Mouse (Mus musculus): Measurements from ENCODE around the gene Zfp276.

DNA sequence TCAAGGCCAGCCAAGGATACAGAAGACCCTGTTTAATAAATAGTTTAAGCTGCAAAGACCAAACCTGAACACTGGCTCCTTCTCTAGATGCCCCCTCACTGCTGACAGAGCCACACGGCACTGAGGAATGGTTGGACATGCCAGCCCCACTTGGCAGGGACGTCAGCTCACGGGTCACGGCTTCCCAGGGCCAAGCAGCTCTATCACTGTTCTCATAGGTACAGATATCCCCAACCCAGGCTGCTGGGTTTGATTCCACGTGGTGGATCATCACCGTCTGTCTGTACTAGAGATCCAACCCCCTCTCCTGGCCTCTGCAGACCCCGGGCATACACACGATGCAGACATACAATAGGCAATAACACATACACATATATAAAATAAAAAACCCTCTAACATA, 36.7 kb downstream of the Zfp276 start:
- TF ChIP-seq CTCF (IDR thresholded peaks at IDR 0.05; ENCODE audit: low read depth) (no peak), EP300 (IDR thresholded peaks at IDR 0.05; ENCODE audit: low read depth) (no peak)

Measured in liver, postnatal 0 days (tissue).